Mouse (Mus musculus) hindbrain, embryonic 12.5 days (tissue): ENCODE measurements at regions not wholly inside any gene's neighbourhood (a gene's known extent, or its start where the extent isn't known, plus 50 kb on each side); places are given as distances from the start of the nearest gene placed in this dataset.

Source experiments
- ATAC-seq: fragments of 200-750 bp; cut with Nextera tagmentation; 2 replicates; pipeline ENCODE4 v1.8.0; 2017; ENCODE audit warnings: moderate TSS enrichment; ENCODE audit not compliant: low FRiP score
- H3K27ac ChIP-seq: fragments of 300-500 bp; sonication (generic); 2 replicates; pipeline ENCODE4 v1.5.1; 2016; ENCODE audit warnings: mild to moderate bottlenecking
- H3K27me3 ChIP-seq: fragments of 300-500 bp; sonication (generic); 2 replicates; pipeline ENCODE4 v1.6.1; 2016; ENCODE audit warnings: mild to moderate bottlenecking
- H3K36me3 ChIP-seq: fragments of 300-500 bp; sonication (generic); 2 replicates; pipeline ENCODE4 v1.6.1; 2016; ENCODE audit warnings: mild to moderate bottlenecking
- H3K4me1 ChIP-seq: fragments of 300-500 bp; sonication (generic); 2 replicates; pipeline ENCODE4 v1.6.1; 2016
- H3K4me2 ChIP-seq: fragments of 300-500 bp; sonication (generic); replicated peaks from 2 replicates; pipeline ENCODE4 v1.6.1; 2016; ENCODE audit warnings: mild to moderate bottlenecking
- H3K4me3 ChIP-seq: fragments of 300-500 bp; sonication (generic); 2 replicates; pipeline ENCODE4 v1.5.1; 2016; ENCODE audit warnings: mild to moderate bottlenecking
- H3K9ac ChIP-seq: fragments of 300-500 bp; sonication (generic); 2 replicates; pipeline ENCODE4 v1.6.1; 2016; ENCODE audit warnings: mild to moderate bottlenecking, moderate library complexity
- H3K9me3 ChIP-seq: fragments of 300-500 bp; sonication (generic); replicated peaks from 2 replicates; pipeline ENCODE4 v1.6.1; 2016; ENCODE audit warnings: mild to moderate bottlenecking
- WGBS: fragments of 180-500 bp; shearing (Covaris S2); methylation state at CpG from one replicate; pipeline ENCODE4 v1.1.7; 2016; 5-methylcytosine and 5-hydroxymethylcytosine counted together

DNA sequence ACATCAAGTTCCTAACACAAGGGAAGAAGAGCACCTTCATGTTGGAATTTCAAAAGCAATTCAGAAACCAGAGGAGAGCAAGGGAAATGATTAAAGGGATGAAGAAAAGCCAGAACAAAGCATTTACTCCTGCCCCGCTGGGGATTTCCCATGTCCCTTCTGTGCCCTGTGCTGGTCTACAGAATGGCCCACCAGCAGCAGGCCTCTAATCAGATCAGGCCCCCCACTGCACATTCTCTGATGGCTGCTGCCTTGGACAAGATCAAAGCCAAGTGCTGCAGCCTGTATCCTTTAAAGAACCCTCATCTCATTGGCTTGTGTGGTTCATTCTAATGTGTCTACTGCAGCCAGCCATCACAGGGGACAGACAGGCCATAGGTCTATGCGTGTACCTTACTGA lies 126.1 kb upstream of the Rbfox1 start:
- Histone ChIP-seq H3K27ac (no peak overlapping the region), H3K4me1 (no peaks in the 10 kb centered on the region), H3K27me3 (no peaks in the 10 kb centered on the region), H3K9ac (no peak overlapping the region), H3K4me2 (no peak overlapping the region), H3K9me3 (no peaks in the 10 kb centered on the region), H3K36me3 (no peaks in the 10 kb centered on the region), H3K4me3 (no peak overlapping the region)
- ATAC-seq, result no peak
- 83% methylated on average over 2 of the region's 2 CpGs for WGBS

DNA sequence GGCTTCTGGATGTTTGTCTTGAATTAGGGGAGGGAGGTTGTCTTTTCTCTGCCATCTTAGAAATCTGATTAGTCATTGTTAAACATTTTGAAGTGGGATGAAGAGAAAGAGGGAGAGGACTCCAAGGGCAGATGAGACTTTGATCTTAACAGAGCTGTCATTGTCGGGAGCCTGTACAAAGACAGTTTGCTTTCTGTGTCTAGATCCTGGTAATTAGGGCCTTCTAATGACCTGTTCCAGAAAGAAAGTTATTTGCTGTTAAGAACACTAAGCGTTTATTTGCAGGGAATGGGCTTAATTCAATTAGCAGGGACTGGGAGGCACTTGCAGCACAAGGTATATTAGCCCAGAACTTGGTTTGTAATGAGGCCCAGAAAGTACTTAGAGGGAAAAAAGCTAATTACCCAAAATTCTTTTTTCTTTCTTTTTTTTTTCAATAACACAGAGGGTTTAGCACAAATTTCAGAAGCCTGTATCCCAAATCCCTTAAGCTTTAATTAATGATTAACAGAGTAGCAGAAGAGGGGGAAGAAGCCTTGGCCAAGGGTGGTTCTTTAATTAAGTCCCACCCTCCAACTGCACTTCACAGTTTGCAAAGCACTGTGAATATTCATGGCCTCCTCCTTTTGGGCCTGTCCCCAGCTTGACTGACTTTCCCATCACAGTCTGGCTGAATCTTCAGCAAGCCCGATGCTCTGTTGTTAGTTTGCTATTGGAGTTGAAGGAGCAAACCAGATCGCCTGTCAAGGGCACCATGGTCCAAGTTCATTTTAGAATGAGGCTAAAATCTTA lies 142.2 kb upstream of the Rbfox1 start:
- Histone ChIP-seq H3K27me3 (no peaks in the 10 kb centered on the region), H3K4me3 (no peak overlapping the region), H3K27ac (no peak overlapping the region), H3K4me1 (no peaks in the 10 kb centered on the region), H3K36me3 (no peaks in the 10 kb centered on the region), H3K9ac (no peak overlapping the region), H3K4me2 (no peak overlapping the region), H3K9me3 (no peaks in the 10 kb centered on the region)
- 64% methylated on average over 4 of the region's 4 CpGs for WGBS
- no peak for ATAC-seq

DNA sequence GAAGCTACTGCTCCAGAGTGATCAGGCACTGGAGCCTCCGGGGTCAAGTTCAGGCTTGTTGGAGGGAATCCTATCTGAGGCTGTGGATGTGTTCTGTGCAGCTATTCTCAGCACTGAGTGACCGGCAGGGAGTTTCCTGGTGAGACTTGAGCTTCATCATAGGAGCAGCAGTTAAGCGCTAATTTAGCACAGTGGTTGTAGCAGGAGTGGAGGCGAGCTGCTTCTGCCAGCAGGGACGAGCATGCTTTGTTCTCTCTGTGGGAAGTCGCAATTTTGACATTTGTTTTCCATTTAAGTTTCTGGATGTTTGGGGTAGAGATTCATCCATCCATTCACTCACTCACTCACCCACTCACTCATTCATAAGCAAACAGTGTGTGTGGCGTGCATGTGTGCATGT lies 144.4 kb upstream of the Rbfox1 start:
- no peaks in the 10 kb centered on the region for H3K27me3 ChIP-seq
- no peak overlapping the region for H3K4me3 ChIP-seq
- H3K4me1 ChIP-seq, result no peaks in the 10 kb centered on the region
- no peak for ATAC-seq
- H3K9me3 ChIP-seq, result no peaks in the 10 kb centered on the region
- no peak overlapping the region for H3K27ac ChIP-seq
- H3K4me2 ChIP-seq, result no peak overlapping the region
- H3K9ac ChIP-seq, result no peak overlapping the region
- H3K36me3 ChIP-seq, result no peaks in the 10 kb centered on the region
- WGBS, result 71% methylated on average over 7 of the region's 7 CpGs

DNA sequence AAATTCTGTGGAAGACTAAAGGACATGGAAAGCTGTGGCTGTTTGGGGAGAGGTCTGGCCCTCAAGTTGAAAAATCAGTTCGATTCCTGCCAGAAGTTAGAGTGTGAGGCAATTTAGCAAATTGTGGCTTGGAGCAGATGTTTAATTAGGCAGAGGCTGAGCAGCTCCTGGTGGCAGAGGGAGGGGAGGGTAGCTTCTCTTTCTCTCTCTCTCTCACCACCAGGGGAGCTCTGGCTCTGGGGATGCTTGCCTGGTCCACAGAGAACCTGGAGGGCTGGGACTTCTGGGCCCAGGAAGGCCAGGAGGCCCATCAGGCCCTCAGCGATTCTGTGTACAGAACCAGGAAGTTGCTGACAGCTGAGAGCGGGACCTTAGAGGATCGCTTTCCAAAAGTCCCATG lies 151.5 kb upstream of the Rbfox1 start:
- H3K27me3 ChIP-seq, result no peaks in the 10 kb centered on the region
- 82% methylated on average over 4 of the region's 4 CpGs for WGBS
- no peak overlapping the region for H3K4me2 ChIP-seq
- no peak overlapping the region for H3K9ac ChIP-seq
- H3K36me3 ChIP-seq, result no peaks in the 10 kb centered on the region
- H3K27ac ChIP-seq, result no peak overlapping the region
- no peak overlapping the region for H3K4me3 ChIP-seq
- H3K4me1 ChIP-seq, result no peaks in the 10 kb centered on the region
- no peaks in the 10 kb centered on the region for H3K9me3 ChIP-seq
- no peak for ATAC-seq

DNA sequence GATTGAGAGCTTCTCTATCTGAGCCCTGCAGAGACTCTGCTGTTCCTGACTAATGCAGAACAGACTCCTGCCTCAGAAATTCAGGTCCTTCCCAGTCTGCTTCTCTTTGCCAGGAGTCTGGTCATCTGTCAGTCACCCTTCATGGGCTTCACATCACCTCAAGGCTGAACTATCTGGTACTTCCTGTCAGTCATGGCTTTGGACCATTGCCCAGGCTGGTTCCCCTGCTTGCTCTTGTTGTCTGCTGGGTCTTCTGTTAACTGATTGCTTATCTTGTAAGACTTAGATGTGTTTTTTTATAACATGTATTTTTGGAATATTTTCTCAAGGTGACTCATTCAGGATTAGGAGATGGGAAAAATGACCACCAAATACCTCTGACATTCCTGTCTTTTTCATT lies 162.6 kb upstream of the Rbfox1 start:
- no peaks in the 10 kb centered on the region for H3K36me3 ChIP-seq
- H3K4me3 ChIP-seq, result no peak overlapping the region
- ATAC-seq, result no peak
- no peak overlapping the region for H3K9ac ChIP-seq
- no peak overlapping the region for H3K4me2 ChIP-seq
- no peak overlapping the region for H3K27ac ChIP-seq
- H3K4me1 ChIP-seq, result no peaks in the 10 kb centered on the region
- H3K27me3 ChIP-seq, result no peaks in the 10 kb centered on the region; the same call in 1 of the 2 replicates
- H3K9me3 ChIP-seq, result no peaks in the 10 kb centered on the region

DNA sequence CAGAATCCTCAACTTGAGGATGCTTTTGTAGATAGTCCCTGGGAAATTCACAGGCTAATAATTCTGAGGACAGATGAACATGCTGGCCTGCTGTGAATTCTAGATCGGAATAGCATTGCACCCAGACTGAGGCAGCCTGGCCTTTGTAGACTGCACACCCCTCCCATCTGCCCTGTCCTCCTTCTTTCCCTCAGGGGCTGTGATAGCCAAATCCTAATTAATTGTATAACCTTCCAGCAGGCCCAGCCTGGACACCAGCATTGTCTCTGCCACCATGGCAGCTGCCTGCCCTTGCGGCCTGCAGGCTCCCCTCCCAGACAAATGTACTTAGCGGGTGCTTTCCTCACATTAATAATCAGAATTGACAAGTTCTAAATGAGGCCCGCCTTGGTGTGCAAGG lies 171.7 kb upstream of the Rbfox1 start:
- no peaks in the 10 kb centered on the region for H3K9me3 ChIP-seq
- no peak overlapping the region for H3K4me3 ChIP-seq
- H3K4me2 ChIP-seq, result no peak overlapping the region
- H3K4me1 ChIP-seq, result no peaks in the 10 kb centered on the region
- no peaks in the 10 kb centered on the region for H3K36me3 ChIP-seq
- WGBS, result 66% methylated on average over 4 of the region's 4 CpGs
- peak; percentile 56; the same call in 1 of the 2 replicates for ATAC-seq
- H3K27me3 ChIP-seq, result no peaks in the 10 kb centered on the region
- H3K27ac ChIP-seq, result no peak overlapping the region
- H3K9ac ChIP-seq, result no peak overlapping the region

DNA sequence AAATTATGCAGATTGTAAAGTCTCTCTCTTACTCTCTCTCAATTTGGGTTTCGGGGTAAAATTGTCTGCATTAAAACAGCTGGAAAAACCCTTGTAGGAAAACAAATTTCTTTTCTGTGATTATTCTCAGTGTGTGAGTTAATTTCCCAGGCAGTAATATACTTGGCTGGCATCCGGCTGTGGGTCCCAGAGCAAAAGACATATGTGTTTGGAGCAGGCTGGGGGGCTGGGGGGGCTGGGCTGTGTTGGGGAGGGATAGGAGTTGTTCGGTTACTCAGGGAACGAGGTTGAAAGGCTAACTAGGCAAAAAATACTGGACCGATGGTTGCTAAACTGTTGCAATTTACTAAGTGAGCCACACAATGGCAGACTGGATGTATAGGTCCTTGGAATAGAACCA lies 175.3 kb upstream of the Rbfox1 start:
- Histone ChIP-seq H3K4me3 (no peak overlapping the region), H3K9ac (no peak overlapping the region), H3K27ac (no peak overlapping the region), H3K9me3 (no peaks in the 10 kb centered on the region), H3K27me3 (no peaks in the 10 kb centered on the region), H3K4me2 (no peak overlapping the region), H3K4me1 (no peaks in the 10 kb centered on the region), H3K36me3 (no peaks in the 10 kb centered on the region)
- no peak for ATAC-seq
- WGBS, result 79% methylated on average over 5 of the region's 5 CpGs

DNA sequence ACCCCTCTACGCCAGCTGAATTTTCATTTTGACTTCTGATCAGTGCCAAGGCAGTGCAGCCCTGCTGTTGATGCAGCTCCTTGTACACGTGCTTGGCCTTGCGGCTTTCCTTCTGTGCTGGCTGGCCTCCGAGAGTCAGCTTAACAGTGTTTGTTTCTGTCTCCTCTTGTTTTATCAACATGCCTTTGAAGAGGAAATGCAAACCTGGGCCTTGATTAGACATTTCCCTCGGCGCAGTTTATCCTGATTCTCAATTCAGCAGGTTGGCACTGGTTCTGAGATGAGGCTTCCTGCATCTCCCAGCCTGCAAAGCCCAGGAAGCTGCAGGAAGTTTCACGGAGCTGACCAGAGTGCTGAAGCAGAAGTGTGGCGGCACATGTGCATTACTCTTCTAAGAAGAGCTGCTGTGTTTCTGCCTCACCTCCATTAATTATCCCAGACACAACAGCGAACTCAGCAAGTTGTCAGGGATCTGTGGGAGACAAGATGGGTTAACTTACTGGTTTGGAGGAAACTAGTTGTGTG lies 184.4 kb upstream of the Rbfox1 start:
- Histone ChIP-seq H3K9me3 (no peaks in the 10 kb centered on the region), H3K4me1 (no peaks in the 10 kb centered on the region), H3K27me3 (no peaks in the 10 kb centered on the region), H3K4me3 (no peak overlapping the region), H3K27ac (no peak overlapping the region), H3K36me3 (no peaks in the 10 kb centered on the region), H3K9ac (no peak overlapping the region), H3K4me2 (no peak overlapping the region)
- ATAC-seq, result no peak
- 52% methylated on average over 9 of the region's 9 CpGs for WGBS

DNA sequence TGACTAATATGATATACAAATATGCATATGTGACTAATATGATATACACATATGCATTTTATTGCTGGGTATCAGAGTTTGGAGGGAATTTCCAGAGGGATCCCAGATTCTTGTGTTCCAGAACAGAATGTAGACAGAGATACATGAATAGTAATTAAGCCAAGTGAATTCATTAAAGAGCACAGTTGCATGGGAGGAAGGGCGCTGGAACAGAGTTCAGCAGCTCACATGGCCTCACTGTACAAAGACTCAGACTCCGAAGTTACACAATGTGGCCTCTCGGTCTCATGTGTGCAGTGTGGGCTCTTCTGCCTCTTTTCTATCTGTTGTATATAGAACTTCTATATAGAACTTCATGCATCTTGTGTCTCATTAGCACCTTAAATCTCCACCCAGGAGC lies 196.8 kb upstream of the Rbfox1 start:
- Histone ChIP-seq H3K9me3 (no peaks in the 10 kb centered on the region), H3K4me2 (no peak overlapping the region), H3K27me3 (no peaks in the 10 kb centered on the region), H3K36me3 (no peaks in the 10 kb centered on the region), H3K27ac (no peak overlapping the region), H3K4me1 (no peaks in the 10 kb centered on the region), H3K4me3 (no peak overlapping the region), H3K9ac (no peak overlapping the region)
- ATAC-seq, result no peak
- WGBS, result 87% methylated on average over 3 of the region's 3 CpGs

DNA sequence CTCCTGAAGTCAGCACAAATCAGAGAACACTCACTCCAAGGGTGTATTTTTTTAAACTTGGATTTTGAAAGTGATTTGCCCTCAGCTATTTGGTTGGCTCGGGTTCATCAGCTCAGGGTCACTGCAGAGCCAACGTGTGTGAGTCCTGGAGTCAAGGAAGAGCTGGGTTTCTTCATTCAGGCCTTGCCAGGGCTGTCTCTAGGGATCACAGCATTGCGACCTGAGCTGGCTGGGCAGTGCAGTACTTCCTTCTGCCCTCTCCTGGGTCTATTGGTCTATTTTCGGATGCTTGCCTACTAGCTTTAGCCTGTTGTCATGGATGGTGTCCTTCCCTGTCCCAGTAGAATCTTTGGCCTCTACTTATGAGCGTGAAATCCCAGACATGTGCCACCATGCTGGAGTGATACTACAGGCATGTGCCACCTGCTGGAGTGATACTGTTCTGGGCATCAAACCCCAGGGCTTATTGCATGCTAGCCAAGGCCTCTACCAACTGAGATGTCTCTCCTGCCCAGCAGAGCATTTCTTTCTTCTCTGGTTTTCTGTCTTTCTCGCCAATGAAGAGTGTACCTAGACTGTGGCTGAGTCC lies 211.7 kb upstream of the Rbfox1 start:
- no peaks in the 10 kb centered on the region for H3K4me1 ChIP-seq
- no peaks in the 10 kb centered on the region for H3K36me3 ChIP-seq
- 77% methylated on average over 6 of the region's 6 CpGs for WGBS
- no peak overlapping the region for H3K4me3 ChIP-seq
- no peak overlapping the region for H3K9ac ChIP-seq
- H3K4me2 ChIP-seq, result no peak overlapping the region
- no peaks in the 10 kb centered on the region for H3K9me3 ChIP-seq
- ATAC-seq, result no peak
- no peaks in the 10 kb centered on the region; the same call in 1 of the 2 replicates for H3K27me3 ChIP-seq
- no peak overlapping the region for H3K27ac ChIP-seq

DNA sequence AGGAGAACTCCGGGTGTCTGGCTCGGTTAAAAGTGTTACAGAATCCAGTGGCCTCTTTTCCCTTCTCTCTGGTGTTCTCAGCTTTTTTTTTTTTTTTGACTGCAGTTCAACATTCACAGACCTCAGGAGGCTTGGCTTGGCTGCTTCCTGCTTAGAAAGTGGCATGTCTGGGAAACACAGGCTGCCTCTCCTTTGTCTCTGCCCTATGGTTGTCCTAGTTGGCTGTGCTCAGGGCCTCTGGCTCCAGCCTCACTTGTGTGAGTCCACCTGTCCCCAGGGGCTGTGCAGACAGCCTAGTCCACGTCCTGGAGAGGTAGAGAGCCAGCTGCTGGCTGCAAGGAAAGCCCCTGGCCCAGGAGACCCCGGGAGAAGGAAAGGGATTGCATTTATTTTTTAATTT lies 212.3 kb upstream of the Rbfox1 start:
- H3K4me3 ChIP-seq, result no peak overlapping the region
- WGBS, result 68% methylated on average over 4 of the region's 4 CpGs
- no peak for ATAC-seq
- no peaks in the 10 kb centered on the region for H3K4me1 ChIP-seq
- no peak overlapping the region for H3K4me2 ChIP-seq
- H3K27me3 ChIP-seq, result no peaks in the 10 kb centered on the region; the same call in 1 of the 2 replicates
- no peak overlapping the region for H3K27ac ChIP-seq
- no peaks in the 10 kb centered on the region for H3K9me3 ChIP-seq
- no peak overlapping the region for H3K9ac ChIP-seq
- no peaks in the 10 kb centered on the region for H3K36me3 ChIP-seq

DNA sequence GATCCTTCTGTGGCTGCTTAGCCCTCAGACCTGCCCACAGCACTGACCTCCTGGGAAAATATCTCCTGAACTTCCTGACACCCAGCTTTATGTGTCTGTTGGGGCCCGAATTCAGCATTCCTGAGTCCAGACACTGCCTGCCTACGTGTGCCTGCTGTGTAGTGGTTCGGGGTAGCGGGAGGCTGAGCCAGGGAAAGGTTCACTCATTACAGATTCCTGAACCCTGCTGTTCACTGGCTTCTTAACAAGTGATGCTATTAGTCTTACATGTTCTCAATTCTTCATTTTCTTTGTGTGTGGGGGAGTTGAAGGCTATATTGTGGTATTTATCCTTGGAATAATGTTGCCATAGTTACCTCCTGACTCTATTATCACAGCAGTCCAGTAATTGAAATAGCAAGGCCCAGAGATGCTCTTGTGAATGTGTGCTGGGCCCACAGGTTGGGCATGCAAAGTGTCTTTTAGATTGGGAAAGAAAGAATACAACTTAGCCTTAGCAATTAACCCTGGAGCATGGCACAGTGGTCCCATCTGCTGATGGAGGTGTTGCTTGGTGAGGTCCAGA lies 216.7 kb upstream of the Rbfox1 start:
- H3K4me3 ChIP-seq, result no peak overlapping the region
- H3K4me2 ChIP-seq, result no peak overlapping the region
- no peaks in the 10 kb centered on the region for H3K36me3 ChIP-seq
- ATAC-seq, result no peak
- H3K27ac ChIP-seq, result no peak overlapping the region
- WGBS, result 57% methylated on average over 4 of the region's 4 CpGs
- H3K4me1 ChIP-seq, result no peaks in the 10 kb centered on the region
- no peak overlapping the region for H3K9ac ChIP-seq
- no peaks in the 10 kb centered on the region for H3K9me3 ChIP-seq
- H3K27me3 ChIP-seq, result no peaks in the 10 kb centered on the region

DNA sequence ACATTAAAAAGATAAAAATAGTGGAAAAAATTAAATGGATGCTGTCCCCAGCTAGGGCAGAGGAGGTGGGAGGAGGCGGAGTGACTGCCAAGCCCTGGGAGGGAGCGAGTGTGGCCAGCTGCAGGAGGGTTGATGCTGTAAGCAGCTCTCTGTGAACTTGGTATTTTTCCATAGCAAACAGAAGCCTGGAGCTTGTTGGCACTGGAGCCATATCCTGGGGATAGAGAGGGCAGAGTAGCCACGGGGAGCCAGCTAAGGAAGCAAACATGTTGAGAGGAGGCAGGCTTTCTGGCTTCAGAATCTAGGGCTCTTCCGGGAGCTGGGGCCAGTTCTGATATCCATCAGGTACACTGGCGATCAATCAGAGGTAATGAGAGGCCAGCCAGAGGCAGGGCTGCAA lies 223.2 kb upstream of the Rbfox1 start:
- 71% methylated on average over 5 of the region's 5 CpGs for WGBS
- H3K9me3 ChIP-seq, result no peaks in the 10 kb centered on the region
- no peaks in the 10 kb centered on the region for H3K4me1 ChIP-seq
- H3K4me2 ChIP-seq, result no peak overlapping the region
- H3K4me3 ChIP-seq, result no peak overlapping the region
- no peak overlapping the region for H3K27ac ChIP-seq
- no peak overlapping the region for H3K9ac ChIP-seq
- no peak for ATAC-seq
- H3K36me3 ChIP-seq, result no peaks in the 10 kb centered on the region
- H3K27me3 ChIP-seq, result no peaks in the 10 kb centered on the region
